Mouse (Mus musculus) gastrocnemius, postnatal 36 days (tissue): ENCODE measurements around the gene Blm. TPM values are rescaled to one million over a fixed set of nuclear protein-coding genes. Genes with fewer than 3 reads are reported as not detected.

Experiments
- DNase-seq, 2 experiments: peaks; one replicate each; pipeline ENCODE4 v3.0.0; 2022
- intact Hi-C: fragments of 180-260 bp; cut with DNase I; formaldehyde crosslinking; loops from one replicate; pipeline ENCODE4 v1.15.1; 2025
- long read RNA-seq, 2 experiments: library from polyadenylated mRNA; stranded (forward); transcript quantifications; one replicate each; pipeline ENCODE4 v2.0.0; 2021
- total RNA-seq, 2 experiments: library from RNA; stranded (reverse); gene quantifications; 2 replicates each; pipeline ENCODE4 v1.2.3; 2021

Gene Blm
- total RNA-seq, result 1 to 10 TPM in 1 of 2 experiments, under 1 TPM in 1; 0.64 to 1.1 TPM
- long read RNA-seq, experiment 1, result 0 reads
- long read RNA-seq, experiment 2, result 0 reads

DNA sequence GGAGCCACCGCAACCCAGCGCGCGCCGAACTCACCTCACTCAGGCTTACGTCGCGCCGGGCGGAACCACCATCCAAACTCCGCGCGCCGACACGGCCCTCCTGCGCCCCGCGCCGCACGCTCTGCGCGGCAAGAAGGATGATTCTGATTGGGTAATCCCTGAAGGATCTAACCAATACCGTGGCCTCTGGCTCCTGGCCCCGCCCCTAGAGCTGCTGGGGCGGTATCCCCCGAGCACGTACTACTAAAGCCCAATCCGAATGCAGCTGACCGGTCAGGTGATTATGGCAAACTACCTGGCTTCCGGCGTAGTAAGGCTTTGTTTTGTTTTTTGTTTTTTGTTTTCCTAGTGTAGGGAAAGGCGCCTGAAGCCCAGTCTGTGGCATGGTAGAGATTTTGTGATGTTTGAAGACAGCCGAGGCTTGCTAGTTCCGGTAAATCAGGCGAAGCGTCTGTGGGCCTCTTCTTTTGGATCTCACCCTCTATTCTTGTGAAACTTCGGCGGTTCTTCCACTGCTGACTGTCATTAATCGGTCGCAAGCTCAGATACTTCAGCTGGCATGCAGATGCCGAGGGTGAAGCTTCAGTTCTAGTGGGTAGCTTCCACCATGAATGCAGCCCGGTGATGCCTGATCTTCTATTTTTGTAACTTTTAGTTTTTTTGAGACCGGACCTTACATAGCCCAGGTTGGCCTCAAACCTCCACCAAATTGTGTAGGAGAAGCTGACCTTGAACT is at the start of gene Blm:
Gene Blm, minus strand, starts transcription at position 111 of the 736 bp plus-strand sequence.
- intact Hi-C loops, result no loop called here
- peak; percentile 90 to 95 for DNase-seq

DNA sequence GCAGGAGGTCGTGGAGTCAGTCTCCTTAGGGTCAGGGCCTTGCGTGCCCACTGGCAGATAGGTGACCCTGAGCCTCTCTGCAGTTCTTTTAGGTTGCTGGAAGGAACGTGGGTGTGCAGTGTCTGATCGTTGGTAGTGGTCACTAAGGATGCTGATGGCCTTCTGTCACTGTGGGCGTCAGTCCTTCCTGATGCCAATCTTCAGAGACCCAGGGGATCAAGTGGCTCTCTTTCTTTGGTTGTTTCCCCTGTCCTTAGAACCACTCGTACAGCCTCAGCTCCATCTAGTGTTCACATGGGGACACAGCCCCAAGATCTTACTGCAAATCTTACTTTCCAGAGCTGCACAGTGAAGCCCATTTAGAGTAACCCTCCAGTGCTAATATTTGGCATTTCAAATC is 49.1 kb upstream of the Blm start:
- DNase-seq, result peak in 1 of 2 experiments; percentile 26
- intact Hi-C loops, result loop anchor here (1.0 kb wide), 1 partner anchor 198 kb away; no protein-coding TSS in a partner anchor

DNA sequence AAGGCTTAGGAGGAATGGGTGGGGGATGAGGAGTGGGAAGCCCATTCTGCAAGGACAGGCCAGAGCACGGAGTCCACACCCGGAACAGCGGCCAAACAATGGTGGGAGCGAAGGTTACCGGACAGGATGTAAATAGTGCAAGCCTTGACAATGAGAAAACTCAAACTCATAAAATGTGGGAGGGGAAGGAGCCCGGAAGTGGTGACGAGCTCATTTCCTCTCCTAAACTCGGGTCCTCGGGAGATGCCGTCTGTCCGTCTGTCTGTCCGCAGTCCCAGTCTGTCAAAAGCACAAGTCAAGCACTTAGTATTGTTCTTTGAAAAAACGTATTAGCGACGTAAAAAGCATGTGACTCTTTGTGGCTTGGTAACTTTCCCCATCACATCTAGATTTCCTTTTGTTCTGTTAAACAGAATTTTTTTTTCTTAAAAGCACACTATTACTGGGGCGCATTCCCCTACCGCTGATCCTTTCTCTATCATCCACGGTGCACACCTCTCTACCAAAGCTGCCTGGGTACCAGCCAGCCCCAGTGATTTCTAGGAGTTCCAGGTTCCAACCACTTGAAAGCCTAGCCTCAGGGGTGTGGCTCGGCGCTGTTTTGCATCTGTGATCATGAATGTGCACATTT is 48.0 kb upstream of the Blm start:
- no peak for DNase-seq
- intact Hi-C loops, result no loop called here

DNA sequence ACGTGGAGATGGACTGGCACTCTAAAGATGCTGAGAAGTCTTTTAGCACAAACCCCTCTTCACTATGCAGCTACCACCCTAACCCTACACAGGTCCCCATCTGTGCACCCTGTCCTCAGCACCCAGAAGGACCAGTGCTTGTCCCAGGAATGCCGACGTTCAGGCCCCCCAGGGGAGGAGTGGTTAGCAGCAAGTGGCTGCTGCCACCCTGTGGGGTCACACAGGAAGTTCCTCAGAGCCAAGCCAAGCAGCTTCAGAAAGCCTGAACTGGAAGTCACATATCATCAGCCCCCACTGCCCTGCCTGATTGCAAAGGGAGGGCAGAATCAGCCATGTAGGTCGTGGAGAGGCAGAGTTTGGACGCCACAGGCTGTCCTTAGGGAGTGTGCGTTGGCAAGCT is 45.4 kb upstream of the Blm start:
- DNase-seq, result peak in 1 of 2 experiments; percentile 34
- intact Hi-C loops, result loop anchor here (1.0 kb wide), 1 partner anchor 194 kb away; no protein-coding TSS in a partner anchor

DNA sequence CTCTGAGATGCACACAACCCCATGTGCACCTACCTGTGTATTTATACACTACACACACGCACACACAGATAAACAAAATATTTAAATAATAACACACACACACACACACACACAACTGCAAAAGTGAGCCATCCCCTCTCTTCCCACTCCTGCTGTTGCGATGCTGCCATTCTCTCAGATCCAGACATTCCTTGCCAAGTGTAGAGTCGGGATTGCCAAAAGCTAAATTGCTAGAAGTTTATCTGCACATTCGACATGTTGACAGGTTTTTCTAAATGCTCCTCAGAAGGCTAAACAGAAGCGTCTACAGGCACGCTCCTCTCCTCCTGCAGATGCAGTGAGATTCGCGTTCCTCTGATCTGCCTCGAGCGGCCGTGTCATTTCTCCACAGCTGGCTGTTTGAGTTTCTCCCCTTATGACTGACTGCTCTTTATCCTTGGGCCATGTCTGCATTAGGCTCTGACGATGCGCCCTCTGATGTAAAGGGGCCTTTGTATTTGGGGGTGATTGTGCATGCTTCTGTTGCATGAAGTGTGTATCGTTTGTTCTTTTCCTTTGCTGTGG is 42.6 kb upstream of the Blm start:
- intact Hi-C loops, result no loop called here
- no peak for DNase-seq

DNA sequence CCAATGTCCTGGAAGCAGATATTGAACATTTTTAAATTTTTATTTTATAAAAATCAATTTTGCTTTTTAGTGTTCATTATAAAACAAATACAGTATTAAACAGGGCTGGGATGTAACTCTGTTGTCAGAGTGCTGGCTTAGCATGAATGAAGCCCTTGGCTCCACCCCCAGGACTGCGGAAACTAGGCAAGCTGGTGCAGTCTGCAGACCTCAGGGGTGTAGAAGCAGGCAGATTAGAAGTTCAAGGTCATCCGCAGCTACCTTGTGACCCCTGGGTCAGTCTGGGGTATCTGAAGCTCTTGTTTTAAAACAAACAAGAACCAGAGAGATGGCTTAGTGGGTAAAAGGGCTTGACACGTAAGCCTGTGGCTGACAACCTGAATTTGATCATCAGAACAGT is 41.7 kb upstream of the Blm start:
- intact Hi-C loops, result no loop called here

DNA sequence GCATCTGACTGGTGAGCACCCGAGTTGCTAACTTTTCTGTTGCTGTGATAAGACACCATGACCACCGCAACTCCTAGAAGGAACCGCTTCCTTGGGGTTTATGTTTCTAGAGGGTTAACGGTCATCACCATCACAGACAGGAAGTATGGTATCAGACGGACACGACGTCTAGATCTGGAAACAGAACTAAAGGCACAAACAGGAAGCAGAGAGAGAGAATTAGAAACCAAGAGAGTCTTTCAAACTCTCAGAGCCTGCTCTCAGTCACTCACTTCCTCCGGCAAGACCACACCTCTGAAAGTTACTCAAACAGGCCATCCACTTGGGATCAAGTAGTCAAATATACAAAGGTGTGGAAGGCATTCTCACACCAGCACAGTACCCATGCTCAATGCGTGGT is 40.8 kb upstream of the Blm start:
- DNase-seq, result no peak

More for the DNA sequence above, 41.7 kb upstream of the Blm start:
- DNase-seq, result no peak

DNA sequence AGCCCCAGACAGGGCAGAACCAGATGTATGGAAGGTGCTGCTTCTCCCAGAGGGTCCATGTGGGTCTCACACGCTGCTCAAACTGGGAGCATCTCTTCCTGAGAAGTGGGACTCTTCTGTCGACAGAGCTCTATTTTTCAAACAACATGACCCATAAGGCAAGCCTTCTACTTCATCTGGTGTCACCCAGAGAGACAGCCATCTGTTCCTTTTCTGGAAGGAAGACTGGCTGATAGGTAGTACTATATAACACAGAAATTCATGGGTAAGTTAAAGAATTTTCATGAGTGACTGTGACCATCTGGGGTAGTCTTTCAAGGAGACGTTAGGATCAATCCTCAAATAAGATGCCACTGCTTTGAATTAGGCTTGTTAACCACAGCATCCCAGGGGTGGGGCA is 38.2 kb upstream of the Blm start:
- intact Hi-C loops, result no loop called here
- no peak for DNase-seq

More for the DNA sequence above, 40.8 kb upstream of the Blm start:
- intact Hi-C loops, result no loop called here

DNA sequence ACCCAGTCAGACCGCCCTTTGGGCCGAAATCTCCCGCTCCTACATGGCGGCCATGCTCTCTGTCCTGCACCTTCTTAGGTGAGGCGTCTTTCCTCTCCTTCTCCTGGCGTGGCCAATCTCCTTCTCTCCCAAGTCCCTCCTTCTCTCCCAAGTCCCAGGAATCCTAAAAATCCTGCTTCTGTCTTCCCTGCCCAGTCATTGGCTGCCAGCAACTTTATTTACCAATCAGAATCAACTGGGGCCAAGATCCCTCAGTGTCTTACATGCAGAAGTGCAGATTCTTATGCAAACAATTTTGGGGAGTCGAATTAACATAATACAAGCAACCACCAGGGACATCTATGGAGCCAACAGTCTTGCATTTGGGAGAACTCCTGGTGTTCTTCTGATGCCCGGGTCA is 33.1 kb upstream of the Blm start:
- intact Hi-C loops, result no loop called here
- no peak for DNase-seq

DNA sequence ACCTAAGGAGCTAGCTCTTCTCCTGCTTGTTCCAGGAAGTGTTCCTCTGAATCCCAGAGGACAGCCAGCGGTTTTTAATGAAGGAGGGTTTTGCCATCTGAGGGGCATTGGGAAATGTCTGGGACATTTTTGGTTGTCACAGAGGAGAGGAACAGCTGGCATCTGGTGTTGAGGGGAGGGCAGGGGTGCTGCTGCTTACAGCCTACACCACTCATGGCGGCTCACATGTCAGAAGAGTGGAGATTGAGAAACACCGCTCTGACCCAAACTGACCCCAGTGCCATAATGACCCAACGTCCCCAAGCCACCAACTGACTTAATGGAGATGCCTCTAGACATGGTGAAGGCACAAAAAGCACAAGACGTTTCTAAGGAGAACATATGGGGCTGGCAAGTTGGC is 27.0 kb upstream of the Blm start:
- DNase-seq, result no peak

DNA sequence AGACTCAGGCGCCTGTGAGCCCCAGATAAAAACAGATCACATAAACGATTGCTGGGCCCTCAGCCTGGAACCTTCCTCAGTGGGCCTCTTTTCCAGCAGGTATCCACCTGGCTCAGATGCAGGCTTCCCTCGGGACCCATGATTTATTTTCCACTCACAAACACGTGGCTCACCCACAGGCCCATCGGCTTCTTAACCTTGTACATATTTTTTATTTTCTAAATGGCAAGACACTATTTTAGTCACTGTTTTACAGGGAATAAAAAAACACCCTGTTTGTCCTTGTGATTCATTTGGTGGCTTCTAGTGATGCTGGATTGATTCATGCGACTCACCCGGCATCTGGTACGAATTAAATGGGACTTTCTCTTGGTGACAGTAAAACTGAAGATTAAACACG is 26.4 kb upstream of the Blm start:
- intact Hi-C loops, result no loop called here
- no peak for DNase-seq

More for the DNA sequence above, 27.0 kb upstream of the Blm start:
- intact Hi-C loops, result no loop called here

DNA sequence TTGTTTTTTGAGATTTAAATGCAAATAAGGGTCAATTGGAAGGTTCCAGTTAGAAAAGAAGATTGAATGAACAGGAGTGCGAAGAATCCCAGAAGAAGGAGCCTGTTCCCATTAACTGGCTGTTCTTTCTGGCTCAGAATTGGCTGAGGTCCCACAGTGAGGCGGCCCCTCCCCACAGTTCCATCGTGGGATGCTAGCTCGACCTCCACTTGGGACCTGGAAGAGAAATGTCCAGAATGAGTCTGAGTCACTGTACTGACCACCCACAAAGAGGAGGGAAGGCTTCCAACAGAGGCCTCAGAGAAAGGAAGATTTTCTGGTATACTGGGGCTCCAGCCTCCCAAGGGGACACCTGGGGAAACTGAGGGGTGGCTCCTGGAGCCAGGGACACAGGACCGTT is 23.7 kb upstream of the Blm start:
- intact Hi-C loops, result no loop called here
- DNase-seq, result no peak

DNA sequence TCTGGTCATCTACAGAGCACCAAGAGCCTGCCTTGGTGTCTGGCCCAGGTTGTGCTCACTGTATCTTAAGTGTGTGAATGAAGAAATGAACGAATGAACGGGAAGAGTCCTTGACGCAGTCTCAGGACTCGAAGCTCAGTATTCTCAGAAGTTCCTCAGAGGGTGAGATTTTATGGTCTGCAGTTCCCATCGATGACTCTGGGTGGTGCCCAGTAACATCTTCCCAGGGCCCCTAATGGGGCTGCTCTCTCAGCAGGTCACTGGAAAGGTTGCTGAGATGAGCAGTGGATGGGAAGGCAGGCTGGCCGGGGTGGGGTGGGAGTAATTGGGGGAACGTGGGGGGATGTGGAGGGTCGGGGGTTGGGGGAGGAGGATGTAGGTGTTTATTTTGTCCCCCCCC is 23.2 kb upstream of the Blm start:
- intact Hi-C loops, result no loop called here
- DNase-seq, result no peak

DNA sequence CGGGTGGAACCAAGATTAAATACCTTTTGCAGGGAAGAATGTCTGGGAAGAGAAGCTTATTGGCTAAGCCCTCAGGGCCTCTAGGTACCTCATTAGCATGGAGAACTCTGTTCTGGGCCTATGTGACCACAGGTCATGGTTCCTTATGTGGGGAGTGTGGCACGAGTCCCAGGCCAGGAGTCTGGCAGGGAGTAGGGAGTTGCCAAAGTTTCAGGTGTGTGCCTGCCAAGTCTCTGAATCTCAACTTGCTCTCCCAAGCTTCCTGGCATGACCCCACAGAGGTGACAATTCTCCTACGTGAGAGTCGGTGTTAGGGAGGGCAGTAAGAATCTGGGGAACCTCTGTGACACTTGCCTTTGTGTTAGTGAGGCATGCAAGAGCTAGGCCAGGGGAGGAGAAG is 22.2 kb upstream of the Blm start:
- DNase-seq, result no peak
- intact Hi-C loops, result loop anchor here (1.0 kb wide), 1 partner anchor 47 kb away; no protein-coding TSS in a partner anchor

DNA sequence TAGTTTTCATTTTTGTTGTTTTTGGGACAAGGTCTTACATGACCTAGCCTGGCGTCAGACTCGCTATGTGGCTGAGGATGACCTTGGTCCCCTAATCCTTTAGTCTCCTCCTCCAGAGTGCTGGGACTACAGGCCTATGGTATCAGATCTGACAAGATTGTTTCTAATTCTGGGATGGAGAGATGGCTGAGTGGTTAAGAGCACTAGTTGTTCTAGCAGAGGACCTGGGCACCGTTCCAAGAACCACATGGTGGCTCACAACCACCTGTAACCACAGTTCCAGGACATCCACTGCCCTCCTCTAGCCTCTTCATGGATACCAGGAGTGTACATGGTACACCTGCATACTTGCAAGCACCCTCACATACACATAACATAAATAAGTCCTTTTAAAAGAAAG is 21.2 kb upstream of the Blm start:
- no peak for DNase-seq
- intact Hi-C loops, result no loop called here

DNA sequence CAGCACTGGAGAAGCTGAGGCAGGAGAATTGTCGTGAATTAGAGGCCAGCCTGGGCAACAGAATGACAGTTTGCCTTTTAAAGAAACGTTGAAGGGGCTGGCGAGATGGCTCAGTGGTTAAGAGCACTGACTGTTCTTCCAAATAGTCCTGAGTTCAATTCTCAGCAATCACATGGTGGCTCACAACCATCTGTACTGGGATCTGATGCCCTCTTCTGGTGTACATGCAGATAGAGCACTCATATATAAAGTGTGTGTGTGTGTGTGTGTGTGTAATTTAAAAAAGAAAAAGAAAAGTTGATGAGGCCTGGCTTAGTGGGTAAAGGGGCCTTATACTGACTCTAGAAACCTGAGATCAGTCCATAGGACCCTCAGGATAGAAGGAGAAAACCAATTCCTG is 20.2 kb upstream of the Blm start:
- no peak for DNase-seq
- intact Hi-C loops, result no loop called here

DNA sequence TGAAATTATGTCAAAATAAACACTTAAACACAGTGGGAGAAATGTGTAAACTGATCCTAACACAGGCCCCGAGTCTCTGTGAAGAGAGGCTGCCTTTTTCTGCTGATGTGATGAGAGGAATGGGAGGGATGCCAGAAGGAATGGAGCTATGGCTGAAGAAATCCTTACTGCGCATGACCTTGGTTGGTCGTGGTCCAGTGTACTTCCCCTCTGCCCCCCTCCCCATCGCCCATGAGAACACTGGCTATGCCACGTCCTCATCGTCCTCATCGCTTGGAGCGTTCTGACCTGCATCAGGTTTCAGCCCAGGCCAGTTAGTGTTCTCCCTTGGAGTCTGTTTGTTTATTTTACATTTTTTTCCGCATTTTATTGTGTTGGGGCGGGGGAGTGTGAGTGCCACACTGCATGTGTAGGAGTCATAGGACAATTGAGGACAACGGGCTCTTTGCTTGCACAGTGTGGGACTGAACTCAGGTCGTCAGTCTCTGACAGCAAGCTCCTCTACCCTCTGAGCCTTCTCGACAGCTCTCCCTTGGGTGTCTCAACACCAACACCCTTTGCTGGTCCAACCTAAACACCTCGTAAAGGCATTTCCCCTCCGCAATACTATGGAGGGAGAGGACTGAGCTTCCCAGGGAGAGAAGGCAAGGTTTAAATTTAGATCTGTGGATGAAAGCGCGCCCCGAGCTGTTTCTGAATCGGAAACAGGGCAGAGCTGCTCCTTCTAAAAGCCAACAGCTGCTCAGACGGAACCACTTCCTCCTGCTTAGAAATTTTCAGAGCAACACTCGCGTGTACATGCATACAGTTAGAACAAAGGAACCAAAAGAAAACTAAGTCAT is 19.5 kb upstream of the Blm start:
- no peak for DNase-seq

DNA sequence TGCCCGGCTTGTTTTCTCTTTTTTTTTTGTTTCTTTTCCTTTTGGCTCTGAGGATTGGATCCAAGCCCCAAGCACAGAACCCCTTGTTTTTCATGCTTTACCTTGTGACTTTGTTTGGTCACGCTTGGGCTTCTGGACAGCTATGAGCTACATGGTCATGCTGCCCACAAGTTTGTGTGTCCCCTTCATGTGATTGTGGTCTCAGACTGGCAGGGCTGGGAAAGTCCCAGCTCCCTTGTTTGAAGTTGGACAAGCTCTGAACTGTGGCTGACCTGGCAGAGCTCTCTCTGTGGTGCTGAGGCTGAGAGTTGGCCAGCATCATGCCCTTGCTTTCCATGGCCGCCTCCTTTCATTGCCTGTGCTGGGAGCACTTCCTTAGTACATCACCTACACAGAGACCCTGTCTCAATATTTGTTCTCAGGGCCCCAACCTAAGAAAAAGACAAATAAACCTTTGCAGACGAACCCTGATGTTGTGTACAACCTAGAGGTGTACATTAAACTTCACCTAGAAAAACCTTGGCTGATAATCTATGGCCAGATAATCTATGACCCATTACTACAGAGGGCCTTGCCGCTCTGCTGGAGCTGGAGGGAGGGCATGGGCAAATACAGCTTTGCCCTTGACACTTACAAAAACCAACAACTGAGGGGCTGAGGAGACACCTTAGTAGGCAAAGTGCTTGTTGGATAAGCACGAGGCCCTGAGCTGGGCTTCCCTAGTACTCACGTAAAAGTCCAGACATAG is 13.8 kb upstream of the Blm start:
- no peak for DNase-seq
- intact Hi-C loops, result no loop called here

More for the DNA sequence above, 19.5 kb upstream of the Blm start:
- intact Hi-C loops, result no loop called here

DNA sequence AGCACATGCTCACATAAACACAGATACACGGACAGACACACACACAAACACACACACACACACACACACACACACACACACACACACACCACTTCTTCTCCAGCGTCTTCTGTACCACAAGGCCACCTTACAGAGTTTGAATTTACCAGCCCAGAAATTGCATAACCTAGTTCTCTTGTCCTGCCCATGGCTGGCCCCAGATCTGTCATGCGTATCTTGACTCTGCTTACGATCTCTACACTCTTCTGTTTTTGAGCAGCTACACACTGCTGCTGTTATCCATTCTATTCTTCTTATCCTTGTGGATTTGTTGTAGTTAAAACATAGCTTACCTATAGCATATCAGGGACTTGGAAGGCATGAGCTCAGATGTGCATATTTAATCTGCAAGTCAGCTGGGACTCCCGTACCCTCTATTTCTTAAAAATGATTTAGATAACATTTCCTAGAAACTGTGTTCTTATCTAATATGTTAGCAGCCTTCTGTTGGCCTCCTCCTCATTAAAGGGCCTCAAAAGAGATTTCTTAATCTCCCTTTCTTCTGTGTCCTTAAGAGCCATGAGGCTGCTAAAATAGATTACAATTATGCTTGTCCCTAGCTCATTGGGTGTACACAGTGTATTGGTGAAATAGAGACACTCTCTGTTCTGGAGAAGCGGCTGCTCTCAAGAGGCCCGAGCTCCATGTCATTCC is 7.4 kb upstream of the Blm start:
- intact Hi-C loops, result no loop called here
- no peak for DNase-seq
